Mouse (Mus musculus) T-helper 1 cell (primary cell): ENCODE results near the gene Spp2.

Experiments used
- in situ Hi-C: fragments of 300-600 bp; cut with MboI, MseI; formaldehyde crosslinking; loops from one replicate; pipeline ENCODE4 v1.15.1; 2025; ENCODE audit warnings: high pct_unique_total_duplicates

Spp2 gene

GRCm38 (mm10) chr1:88465722-88466121, 59.0 kb downstream of the Spp2 start:
- in situ Hi-C loops: no loop called here

GRCm38 (mm10) chr1:88466325-88467064, 59.7 kb downstream of the Spp2 start:
- in situ Hi-C loops: no loop called here

DNA sequence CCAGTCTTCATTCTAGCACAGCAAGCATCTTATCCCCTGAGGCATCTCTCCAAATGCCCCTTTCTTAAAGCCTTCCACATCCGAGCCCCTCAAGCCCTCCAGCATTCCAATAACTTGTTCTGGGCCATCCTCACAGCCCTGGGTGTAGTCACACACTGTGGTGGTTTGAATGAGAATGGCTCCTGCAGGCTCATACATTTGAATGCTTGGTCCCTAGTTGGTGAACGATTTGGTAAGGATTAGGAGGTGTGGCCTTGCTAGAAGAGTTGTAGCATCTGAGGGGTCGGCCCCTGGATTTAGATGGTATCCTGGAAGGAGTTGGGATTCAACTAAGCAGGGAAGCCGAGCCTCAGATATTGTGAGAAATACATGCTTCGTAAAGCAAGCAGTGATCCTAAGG, 61.1 kb downstream of the Spp2 start:
- in situ Hi-C loops: no loop called here

DNA sequence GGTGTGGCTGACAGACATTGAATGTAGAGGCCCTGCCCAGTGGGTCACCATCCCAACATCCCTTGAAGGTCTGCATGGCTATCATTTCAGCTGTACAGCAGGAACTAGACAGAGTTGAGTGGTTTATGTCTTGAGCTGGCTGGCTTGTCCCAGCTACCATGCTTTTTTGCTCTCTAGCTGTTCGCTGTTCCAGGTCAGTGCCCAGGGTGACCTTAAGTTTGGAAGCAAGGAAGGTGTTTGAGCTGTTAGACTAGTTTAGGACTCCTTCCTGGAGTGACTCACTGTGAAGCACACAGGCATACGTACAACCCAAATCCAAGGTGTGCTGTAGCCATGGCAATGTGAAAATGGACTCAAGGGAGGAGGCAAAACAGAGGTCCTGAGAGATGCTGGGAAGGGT, 61.6 kb downstream of the Spp2 start:
- in situ Hi-C loops: no loop called here

DNA sequence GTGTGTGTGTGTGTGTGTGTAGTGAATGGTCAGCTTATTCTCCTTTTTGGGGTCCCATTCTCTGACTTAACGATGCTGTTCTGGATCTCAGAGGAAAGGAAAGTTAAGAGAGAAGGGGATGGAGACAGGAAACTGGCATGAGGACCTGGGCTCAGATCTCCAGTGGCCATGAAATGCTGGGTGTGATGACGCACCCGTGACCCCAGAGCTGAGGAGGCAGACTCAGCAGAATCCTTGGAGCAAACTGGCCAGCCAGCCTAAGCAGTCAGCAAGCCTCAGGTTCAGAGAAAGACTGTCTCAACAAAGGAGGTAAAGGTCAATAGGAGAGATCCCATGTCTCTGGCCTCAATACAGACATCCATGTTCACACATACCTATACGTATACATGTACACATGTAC, 63.0 kb downstream of the Spp2 start:
- in situ Hi-C loops: loop anchor here (5.0 kb wide), 1 partner anchor 93 kb away; no protein-coding TSS in a partner anchor

GRCm38 (mm10) chr1:88472258-88472657, 65.5 kb downstream of the Spp2 start:
- in situ Hi-C loops: loop anchor here (5.0 kb wide), 1 partner anchor 90 kb away; no protein-coding TSS in a partner anchor

DNA sequence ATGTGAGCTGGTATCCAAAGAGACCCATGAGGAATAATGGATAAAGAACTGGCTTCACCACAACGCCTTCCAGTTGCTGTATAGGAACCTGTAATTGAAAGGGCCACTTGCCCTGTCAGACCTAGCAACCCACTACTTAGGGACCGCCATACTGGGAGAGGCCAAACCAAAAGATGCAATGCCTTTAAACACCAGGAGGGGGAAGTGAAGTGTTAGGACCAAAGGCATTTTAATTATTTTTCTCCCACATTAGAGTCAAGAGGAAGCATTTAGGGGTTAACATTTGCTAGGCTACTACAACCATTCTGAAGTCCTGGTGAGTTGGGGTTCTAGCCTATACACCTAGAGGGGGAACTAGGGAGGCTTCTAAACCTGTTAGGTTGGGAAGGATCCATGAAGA, 67.1 kb downstream of the Spp2 start:
- in situ Hi-C loops: loop anchor here (5.0 kb wide), 1 partner anchor 88 kb away; no protein-coding TSS in a partner anchor

DNA sequence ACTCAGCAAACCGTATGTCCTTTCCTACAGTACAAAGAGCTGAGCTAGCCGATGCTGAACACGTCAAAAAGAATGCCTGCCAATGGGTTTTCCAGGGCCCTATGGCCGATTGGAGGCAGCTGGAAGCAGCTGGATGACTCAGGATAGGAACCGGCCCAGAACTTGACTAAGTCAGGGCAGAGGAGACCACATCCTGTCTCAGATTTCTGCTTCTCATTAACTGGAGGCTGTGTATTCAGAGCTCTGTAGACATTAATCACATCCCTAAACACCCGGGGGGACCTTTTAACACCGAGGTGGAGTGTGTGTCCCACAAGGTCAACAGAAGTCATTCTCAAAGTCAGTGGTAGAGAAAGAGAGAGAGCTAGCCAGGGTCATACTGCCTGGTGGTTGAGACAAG, 67.8 kb downstream of the Spp2 start:
- in situ Hi-C loops: loop anchor here (5.0 kb wide), 1 partner anchor 88 kb away; no protein-coding TSS in a partner anchor

- in situ Hi-C loops: no loop called here
These were observed 68.8 kb downstream of the Spp2 start for GRCm38 (mm10) chr1:88475502-88475953.
